Mouse (Mus musculus) liver, embryonic 16.5 days (tissue): ENCODE measurements around the gene Svopl. TPM values are rescaled to one million over a fixed set of nuclear protein-coding genes. Genes with fewer than 3 reads are reported as not detected.

Source experiments
- ATAC-seq: fragments of 200-750 bp; cut with Nextera tagmentation; 2 replicates; pipeline ENCODE4 v1.8.0; 2017; ENCODE audit warnings: low read depth, mild to moderate bottlenecking, moderate number of reproducible peaks, moderate library complexity
- H3K27ac ChIP-seq: fragments of 300-500 bp; sonication (generic); 2 replicates; pipeline ENCODE4 v1.5.1; 2014; ENCODE audit warnings: mild to moderate bottlenecking, low read length
- H3K27me3 ChIP-seq: fragments of 300-500 bp; sonication (generic); 2 replicates; pipeline ENCODE4 v1.6.1; 2014; ENCODE audit warnings: low read depth, low read length, mixed read lengths; ENCODE audit not compliant: control insufficient read depth, insufficient read depth
- H3K36me3 ChIP-seq: fragments of 300-500 bp; sonication (generic); 2 replicates; pipeline ENCODE4 v1.6.1; 2014; ENCODE audit warnings: mild to moderate bottlenecking; ENCODE audit not compliant: control insufficient read depth, insufficient read depth
- H3K4me1 ChIP-seq: fragments of 300-500 bp; sonication (generic); 2 replicates; pipeline ENCODE4 v1.6.1; 2014; ENCODE audit warnings: low read depth, low read length, mixed read lengths; ENCODE audit not compliant: control insufficient read depth
- H3K4me2 ChIP-seq: fragments of 300-500 bp; sonication (generic); 2 replicates; pipeline ENCODE4 v1.6.1; 2014; ENCODE audit warnings: low read depth, low read length, mixed read lengths
- H3K4me3 ChIP-seq: fragments of 300-500 bp; sonication (generic); 2 replicates; pipeline ENCODE4 v1.5.1; 2014; ENCODE audit warnings: low read depth, mild to moderate bottlenecking, low read length
- H3K9ac ChIP-seq: fragments of 300-500 bp; sonication (generic); 2 replicates; pipeline ENCODE4 v1.6.1; 2014; ENCODE audit warnings: low read depth, low read length
- H3K9me3 ChIP-seq: fragments of 300-500 bp; sonication (generic); replicated peaks from 2 replicates; pipeline ENCODE4 v1.6.1; 2016; ENCODE audit warnings: low read length; ENCODE audit not compliant: control insufficient read depth
- WGBS: fragments of 180-500 bp; shearing (Covaris S2); extraction: QIAGEN DNeasy Blood & Tissue Kit; methylation state at CpG from one replicate; pipeline ENCODE4 v1.1.7; 2014; ENCODE audit not compliant: insufficient replicate concordance; 5-methylcytosine and 5-hydroxymethylcytosine counted together
- polyA plus RNA-seq: library from polyadenylated mRNA; unstranded; fragments of >200 nt; fragmentation: Nextera tagmentation; extraction: Ambion mirVana; gene quantifications from 2 replicates; pipeline ENCODE4 v1.2.1, GENCODE M21; 2015

Gene Svopl
- polyA plus RNA-seq, 1 experiment from 2014 or later: 0.05 TPM

DNA sequence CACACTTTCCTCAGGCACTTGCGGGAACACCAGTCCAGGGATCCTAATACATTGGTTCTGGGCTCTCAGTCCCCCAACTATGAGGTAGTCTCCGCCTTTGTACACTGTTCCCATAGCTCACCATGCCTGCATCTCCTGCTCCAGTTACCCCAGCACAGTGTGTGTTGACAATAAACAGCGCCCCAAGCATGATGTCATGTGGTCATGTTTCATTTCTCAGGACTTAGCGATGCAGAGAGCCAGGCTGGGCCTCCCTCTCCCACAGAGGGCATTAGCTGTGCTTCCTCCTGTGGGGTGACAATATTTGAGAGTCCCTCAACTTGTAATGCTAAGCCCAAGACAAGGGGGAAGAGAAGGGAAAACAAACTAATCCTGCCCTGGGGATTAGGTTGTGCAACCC is 1.2 kb upstream of the Svopl start:
- Histone ChIP-seq H3K4me3 (no peak overlapping the region), H3K36me3 (no peaks in the 10 kb centered on the region), H3K27ac (no peak overlapping the region), H3K4me2 (no peak overlapping the region), H3K4me1 (no peaks in the 10 kb centered on the region), H3K27me3 (no peaks in the 10 kb centered on the region), H3K9me3 (no peaks in the 10 kb centered on the region), H3K9ac (no peak overlapping the region)
- ATAC-seq: no peak
- 64% methylated on average over 4 of the region's 4 CpGs for WGBS

GRCm38 (mm10) chr6:38032801-38033566 is 13.8 kb downstream of the Svopl start:
- no peak for ATAC-seq
- Histone ChIP-seq H3K27me3 (no peaks in the 10 kb centered on the region), H3K27ac (no peak overlapping the region), H3K9me3 (no peaks in the 10 kb centered on the region), H3K4me3 (no peak overlapping the region), H3K4me1 (no peaks in the 10 kb centered on the region), H3K36me3 (no peaks in the 10 kb centered on the region), H3K4me2 (no peak overlapping the region), H3K9ac (no peak overlapping the region)
- WGBS: 46% methylated on average over 5 of the region's 5 CpGs

- no peaks in the 10 kb centered on the region for H3K4me1 ChIP-seq
- H3K36me3 ChIP-seq: no peaks in the 10 kb centered on the region
- ATAC-seq: no peak
- H3K27ac ChIP-seq: no peak overlapping the region
- no peaks in the 10 kb centered on the region for H3K27me3 ChIP-seq
- H3K9ac ChIP-seq: no peak overlapping the region
- 32% methylated on average over 7 of the region's 7 CpGs for WGBS
- H3K4me2 ChIP-seq: no peak overlapping the region
- H3K9me3 ChIP-seq: no peaks in the 10 kb centered on the region
- no peak overlapping the region for H3K4me3 ChIP-seq
These were observed 14.8 kb downstream of the Svopl start for GRCm38 (mm10) chr6:38031924-38032540.

GRCm38 (mm10) chr6:38028205-38028604 is 18.6 kb downstream of the Svopl start:
- Histone ChIP-seq H3K9me3 (no peaks in the 10 kb centered on the region), H3K4me1 (no peaks in the 10 kb centered on the region), H3K4me3 (no peak overlapping the region), H3K27me3 (no peaks in the 10 kb centered on the region), H3K27ac (no peak overlapping the region), H3K4me2 (no peak overlapping the region), H3K9ac (no peak overlapping the region), H3K36me3 (no peaks in the 10 kb centered on the region)
- WGBS: 39% methylated on average over 2 of the region's 2 CpGs
- no peak for ATAC-seq

DNA sequence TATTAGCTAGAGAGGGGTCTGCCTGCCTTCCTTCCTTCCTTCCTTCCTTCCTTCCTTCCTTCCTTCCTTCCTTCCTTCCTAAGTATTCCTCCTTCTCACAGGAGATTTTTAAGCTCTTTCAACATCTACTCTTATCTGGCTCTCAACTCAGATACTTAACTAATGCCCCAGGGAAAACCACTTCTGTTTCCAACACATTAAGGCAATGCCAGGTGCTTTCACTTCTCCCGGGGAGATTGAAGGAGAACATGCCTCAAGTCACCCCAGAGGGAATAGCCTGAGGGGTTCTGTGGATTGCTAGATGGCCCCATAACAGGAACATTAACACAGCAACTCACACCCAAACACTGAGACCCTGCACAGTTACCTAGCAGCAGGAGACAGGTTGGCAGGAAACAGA is 19.0 kb downstream of the Svopl start:
- 25% methylated on average over 1 of the region's 1 CpGs for WGBS
- no peaks in the 10 kb centered on the region for H3K9me3 ChIP-seq
- ATAC-seq: no peak
- H3K9ac ChIP-seq: no peak overlapping the region
- no peak overlapping the region for H3K27ac ChIP-seq
- H3K36me3 ChIP-seq: no peaks in the 10 kb centered on the region
- no peak overlapping the region for H3K4me2 ChIP-seq
- H3K4me3 ChIP-seq: no peak overlapping the region
- no peaks in the 10 kb centered on the region for H3K4me1 ChIP-seq
- H3K27me3 ChIP-seq: no peaks in the 10 kb centered on the region

DNA sequence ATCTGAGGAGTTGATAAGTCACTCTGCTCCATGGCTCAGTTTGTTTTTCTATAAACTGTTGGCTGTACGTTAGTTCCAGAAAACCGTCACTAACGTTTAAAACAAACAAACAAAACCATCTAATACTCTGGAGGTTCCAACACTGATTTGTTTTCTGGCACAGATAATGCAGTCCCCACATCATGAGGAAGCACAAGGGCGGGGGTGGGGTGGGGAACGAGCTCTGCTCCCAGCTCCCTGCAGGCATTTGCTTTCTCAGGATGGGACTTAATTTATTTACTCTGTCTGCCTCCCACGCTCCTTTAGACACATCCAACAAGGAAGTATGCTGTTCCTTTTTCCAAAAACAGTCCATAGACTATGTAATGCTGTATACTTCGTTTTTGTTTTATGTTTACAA is 23.5 kb downstream of the Svopl start:
- Histone ChIP-seq H3K4me1 (no peaks in the 10 kb centered on the region), H3K36me3 (no peaks in the 10 kb centered on the region), H3K4me2 (no peak overlapping the region), H3K27me3 (no peaks in the 10 kb centered on the region), H3K27ac (no peak overlapping the region), H3K9me3 (no peaks in the 10 kb centered on the region), H3K4me3 (no peak overlapping the region), H3K9ac (no peak overlapping the region)
- 38% methylated on average over 7 of the region's 7 CpGs for WGBS
- no peak for ATAC-seq

GRCm38 (mm10) chr6:38021406-38021805 is 25.4 kb downstream of the Svopl start:
- H3K4me3 ChIP-seq: no peak overlapping the region
- H3K9ac ChIP-seq: no peak overlapping the region
- no peaks in the 10 kb centered on the region for H3K9me3 ChIP-seq
- 70% methylated on average over 7 of the region's 7 CpGs for WGBS
- no peak overlapping the region for H3K27ac ChIP-seq
- no peak for ATAC-seq
- no peaks in the 10 kb centered on the region for H3K36me3 ChIP-seq
- H3K4me2 ChIP-seq: no peak overlapping the region
- H3K27me3 ChIP-seq: no peaks in the 10 kb centered on the region
- H3K4me1 ChIP-seq: no peaks in the 10 kb centered on the region

DNA sequence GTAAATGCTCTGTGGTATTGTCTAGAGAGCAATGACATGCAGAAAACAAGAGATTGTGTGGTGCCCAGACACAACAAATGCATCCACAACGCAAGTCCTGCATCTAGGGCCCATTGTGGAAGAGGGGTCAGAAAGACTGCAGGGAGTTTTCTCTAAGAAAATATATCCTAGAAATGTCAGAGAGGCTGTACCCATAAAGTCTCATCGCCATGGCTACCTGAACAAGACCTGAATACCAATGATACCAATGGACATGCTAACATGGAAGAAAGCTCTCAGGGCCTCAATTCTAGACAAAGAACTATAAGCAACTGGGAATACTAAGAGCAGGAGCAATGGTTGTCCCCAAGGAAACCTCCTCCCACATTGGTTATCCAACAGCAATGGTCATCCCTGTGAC is 34.0 kb downstream of the Svopl start:
- 63% methylated on average over 2 of the region's 2 CpGs for WGBS
- Histone ChIP-seq H3K4me2 (no peak overlapping the region), H3K27me3 (no peaks in the 10 kb centered on the region), H3K27ac (no peak overlapping the region), H3K9me3 (no peaks in the 10 kb centered on the region), H3K36me3 (no peaks in the 10 kb centered on the region), H3K4me1 (no peaks in the 10 kb centered on the region), H3K4me3 (no peak overlapping the region), H3K9ac (no peak overlapping the region)
- no peak for ATAC-seq

GRCm38 (mm10) chr6:38007459-38007858 is 39.3 kb downstream of the Svopl start:
- no peak for ATAC-seq
- no peak overlapping the region for H3K4me2 ChIP-seq
- no peaks in the 10 kb centered on the region for H3K27me3 ChIP-seq
- 6% methylated on average over 6 of the region's 6 CpGs for WGBS
- no peaks in the 10 kb centered on the region for H3K4me1 ChIP-seq
- no peak overlapping the region for H3K9ac ChIP-seq
- no peak overlapping the region for H3K27ac ChIP-seq
- no peak overlapping the region for H3K4me3 ChIP-seq
- H3K36me3 ChIP-seq: no peaks in the 10 kb centered on the region
- no peaks in the 10 kb centered on the region for H3K9me3 ChIP-seq
